Mouse (Mus musculus) v-Abl transformed pro-B cells (cell line): ENCODE results near the gene Psmd7.

Source experiments
- in situ Hi-C, 2 experiments: fragments of 400-800 bp; cut with MboI; formaldehyde crosslinking; loops; one replicate each; pipeline ENCODE4 v1.15.1; 2025; ENCODE audit not compliant: unreplicated experiment in 2 of 2

The Psmd7 gene

GRCm38 (mm10) chr8:107543714-107544113, 44.5 kb downstream of the Psmd7 start:
- in situ Hi-C loops: no loop called here

DNA sequence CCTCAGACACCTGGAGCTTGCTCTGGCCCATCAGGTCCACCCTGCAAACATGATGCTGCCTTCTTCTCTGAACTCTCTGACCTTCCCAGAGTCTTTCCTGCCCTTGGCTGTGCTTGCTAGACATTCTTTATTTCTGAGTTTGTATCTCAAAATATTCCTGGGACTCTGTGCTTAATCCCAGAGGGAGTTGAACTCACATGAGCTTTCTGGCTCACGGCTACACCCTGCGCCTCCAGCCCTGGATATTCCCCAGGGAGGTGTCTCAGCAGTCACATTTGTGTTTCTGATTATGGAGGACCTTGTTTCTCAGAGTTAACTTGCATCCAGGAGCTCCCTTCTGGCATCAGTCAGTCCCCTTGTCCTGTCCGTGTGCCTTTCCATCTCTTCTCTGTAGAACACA, 46.1 kb downstream of the Psmd7 start:
- in situ Hi-C loops: no loop called here

DNA sequence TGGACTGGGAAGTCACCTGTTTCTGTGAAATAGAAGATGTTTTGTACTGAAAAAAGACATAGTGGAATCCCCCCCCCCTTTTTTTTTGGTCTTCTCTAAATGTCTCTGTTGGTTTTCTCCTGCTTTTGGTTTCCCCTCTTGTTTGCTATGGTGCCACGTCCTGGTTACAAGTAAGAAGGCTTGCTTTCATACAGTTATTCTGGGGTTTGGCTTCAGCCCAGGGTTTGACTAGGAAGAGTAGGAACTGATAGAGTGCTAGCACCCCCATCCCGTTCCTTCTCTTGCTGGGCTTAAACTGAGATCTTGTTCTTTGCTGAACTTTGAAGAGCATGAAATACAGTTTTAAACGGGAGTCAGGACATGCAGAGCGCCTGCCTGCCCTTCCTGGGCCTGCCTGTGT, 46.9 kb downstream of the Psmd7 start:
- in situ Hi-C loops: no loop called here

GRCm38 (mm10) chr8:107540623-107541022, 47.6 kb downstream of the Psmd7 start:
- in situ Hi-C loops: no loop called here

- in situ Hi-C loops: no loop called here
Observed at GRCm38 (mm10) chr8:107537472-107537871, 50.8 kb downstream of the Psmd7 start.
